Comparison of ENCODE assay signal across 8 mouse cellular contexts in genomic region chr7:30220008-30220356, GRCm38 (mm10). TPM values are rescaled to one million over a fixed set of nuclear protein-coding genes. Genes with fewer than 3 reads are reported as not detected.
DNase-seq lines count a peak whose midpoint lies in the region; ATAC-seq and TF ChIP-seq lines count a peak whose summit lies in the region.

No protein-coding gene starts in this region.

- H3K4me1 ChIP-seq in testis, adult 2 months (ENCODE audit: control insufficient read depth, insufficient read depth, low read length): peaks cover 14% of the 10 kb centered on the region
- H3K4me1 ChIP-seq in hindbrain, embryonic 15.5 days (replicated peaks): peaks cover 12% of the 10 kb centered on the region
- peaks cover 29% of the 10 kb centered on the region for H3K4me1 ChIP-seq in liver, embryonic 15.5 days (replicated peaks)

- no peak for DNase-seq in testis, postnatal 14 days (ENCODE audit: low spot score)
- no peak for DNase-seq in right cerebral cortex, adult 18-20 months
- DNase-seq in c-Kit-positive CD71-positive TER-119-positive erythroid progenitor cells, embryonic 14.5 days (ENCODE audit: low spot score): no peak
- DNase-seq in urinary bladder, adult 18-20 months (ENCODE audit: low spot score in 2 of 2): no peak
- DNase-seq in adrenal gland, postnatal 4 days (ENCODE audit: low spot score in 2 of 2): no peak

- H3K4me2 ChIP-seq in hindbrain, embryonic 15.5 days: peak overlapping the region; percentile 83
- peak overlapping the region; percentile 81 for H3K4me2 ChIP-seq in liver, embryonic 15.5 days

- H3K9me3 ChIP-seq in hindbrain, embryonic 15.5 days: no peaks in the 10 kb centered on the region
- H3K9me3 ChIP-seq in liver, embryonic 15.5 days (replicated peaks): no peaks in the 10 kb centered on the region

- H3K27ac ChIP-seq in testis, adult 2 months (ENCODE audit: control insufficient read depth, insufficient read depth, low read depth, low read length): peak overlapping the region; percentile 85; the same call in 1 of the 2 replicates
- peak overlapping the region; percentile 43 for H3K27ac ChIP-seq in hindbrain, embryonic 15.5 days (replicated peaks)
- no peak overlapping the region for H3K27ac ChIP-seq in liver, embryonic 15.5 days (replicated peaks)

- no peak for ATAC-seq in hindbrain, embryonic 15.5 days (ENCODE audit: low FRiP score, low read depth)
- ATAC-seq in liver, embryonic 15.5 days (ENCODE audit: insufficient read depth): no peak

- H3K27me3 ChIP-seq in testis, adult 2 months (ENCODE audit: control insufficient read depth, insufficient read depth, low read length): no peaks in the 10 kb centered on the region
- H3K27me3 ChIP-seq in hindbrain, embryonic 15.5 days: no peaks in the 10 kb centered on the region
- no peaks in the 10 kb centered on the region for H3K27me3 ChIP-seq in liver, embryonic 15.5 days

- 18% methylated on average over 11 of the region's 11 CpGs for WGBS in hindbrain, embryonic 15.5 days
- 12% methylated on average over 11 of the region's 11 CpGs for WGBS in liver, embryonic 15.5 days (ENCODE audit: insufficient replicate concordance)

- no peak for TF ChIP-seq POLR2A in testis, adult 2 months (IDR thresholded peaks at IDR 0.05; ENCODE audit: control insufficient read depth, low read depth, low read length)

- H3K9ac ChIP-seq in hindbrain, embryonic 15.5 days: peak overlapping the region; percentile 44
- H3K9ac ChIP-seq in liver, embryonic 15.5 days: peak overlapping the region; percentile 40

- no peaks in the 10 kb centered on the region; the same call in 1 of the 2 replicates for H3K36me3 ChIP-seq in testis, adult 2 months (ENCODE audit: control insufficient read depth, insufficient read depth, low read length)
- H3K36me3 ChIP-seq in hindbrain, embryonic 15.5 days: peaks cover 21% of the 10 kb centered on the region
- H3K36me3 ChIP-seq in liver, embryonic 15.5 days (replicated peaks): peaks cover 16% of the 10 kb centered on the region

- no peak for TF ChIP-seq CTCF in testis, adult 2 months (IDR thresholded peaks at IDR 0.05; ENCODE audit: control insufficient read depth, insufficient read depth, insufficient replicate concordance, low read depth, low read length)

- H3K4me3 ChIP-seq in testis, adult 2 months (ENCODE audit: control insufficient read depth, low read depth, low read length): peak overlapping the region; percentile 65
- H3K4me3 ChIP-seq in hindbrain, embryonic 15.5 days: peak overlapping the region; percentile 40
- H3K4me3 ChIP-seq in liver, embryonic 15.5 days (replicated peaks): peak overlapping the region; percentile 51

RNA-seq across cellular contexts. Expression of gene Polr2i, which starts 11.8 kb away (rescaled TPM):
- 242 and 257 TPM in 2 replicates for polyA plus RNA-seq in testis, adult 2 months (2012; rRNA removed)
- 176 and 178 TPM in 2 replicates for polyA plus RNA-seq in hindbrain, embryonic 15.5 days (2015; fragmentation: Nextera tagmentation; extraction: Ambion mirVana)
- polyA plus RNA-seq in liver, embryonic 15.5 days (2015; fragmentation: Nextera tagmentation; extraction: Ambion mirVana): 43.3 and 44.4 TPM in 2 replicates
- 10 to 100 TPM; 82.1 to 84.3 TPM for total RNA-seq in adrenal gland, postnatal 4 days (2021)

RNA-seq across cellular contexts. Expression of gene Tbcb, which starts 12.1 kb away (rescaled TPM):
- 65.7 and 66.2 TPM in 2 replicates for polyA plus RNA-seq in testis, adult 2 months (2012; rRNA removed)
- polyA plus RNA-seq in hindbrain, embryonic 15.5 days (2015; fragmentation: Nextera tagmentation; extraction: Ambion mirVana): 430 and 435 TPM in 2 replicates
- 42.0 and 44.0 TPM in 2 replicates for polyA plus RNA-seq in liver, embryonic 15.5 days (2015; fragmentation: Nextera tagmentation; extraction: Ambion mirVana)
- total RNA-seq in adrenal gland, postnatal 4 days (2021): 10 to 100 TPM; 84.3 to 85.1 TPM

RNA-seq across cellular contexts. Expression of gene Ovol3, which starts 15.5 kb away (rescaled TPM):
- 0.63 and 0.89 TPM in 2 replicates for polyA plus RNA-seq in testis, adult 2 months (2012; rRNA removed)
- not detected in 2 replicates for polyA plus RNA-seq in hindbrain, embryonic 15.5 days (2015; fragmentation: Nextera tagmentation; extraction: Ambion mirVana)
- not detected in 2 replicates for polyA plus RNA-seq in liver, embryonic 15.5 days (2015; fragmentation: Nextera tagmentation; extraction: Ambion mirVana)
- not detected for total RNA-seq in adrenal gland, postnatal 4 days (2021)

RNA-seq across cellular contexts. Expression of gene Capns1, which starts 21.4 kb away (rescaled TPM):
- polyA plus RNA-seq in testis, adult 2 months (2012; rRNA removed): 562 and 592 TPM in 2 replicates
- polyA plus RNA-seq in hindbrain, embryonic 15.5 days (2015; fragmentation: Nextera tagmentation; extraction: Ambion mirVana): 86.4 and 88.3 TPM in 2 replicates
- 36.2 and 40.8 TPM in 2 replicates for polyA plus RNA-seq in liver, embryonic 15.5 days (2015; fragmentation: Nextera tagmentation; extraction: Ambion mirVana)
- 100 to 1,000 TPM; 418 to 431 TPM for total RNA-seq in adrenal gland, postnatal 4 days (2021)

RNA-seq across cellular contexts. Expression of gene Cox7a1, which starts 36.0 kb away (rescaled TPM):
- 4.0 and 5.2 TPM in 2 replicates for polyA plus RNA-seq in testis, adult 2 months (2012; rRNA removed)
- 5.2 and 7.1 TPM in 2 replicates for polyA plus RNA-seq in hindbrain, embryonic 15.5 days (2015; fragmentation: Nextera tagmentation; extraction: Ambion mirVana)
- polyA plus RNA-seq in liver, embryonic 15.5 days (2015; fragmentation: Nextera tagmentation; extraction: Ambion mirVana): 5.6 and 7.7 TPM in 2 replicates
- total RNA-seq in adrenal gland, postnatal 4 days (2021): 100 to 1,000 TPM; 176 to 250 TPM
